Mouse (Mus musculus) embryonic facial prominence, embryonic 14.5 days (tissue): ENCODE measurements around the gene Pgs1. TPM values are rescaled to one million over a fixed set of nuclear protein-coding genes. Genes with fewer than 3 reads are reported as not detected.

Experiments used
- ATAC-seq: fragments of 200-750 bp; cut with Nextera tagmentation; 2 replicates; pipeline ENCODE4 v1.8.0; 2017; ENCODE audit warnings: low read depth, moderate number of reproducible peaks, moderate TSS enrichment
- DNase-seq: peaks from one replicate; pipeline ENCODE4 v3.0.0-alpha.2; 2015; ENCODE audit warnings: low spot score
- H3K27ac ChIP-seq: fragments of 300-500 bp; sonication (generic); replicated peaks from 2 replicates; pipeline ENCODE4 v1.5.1; 2014; ENCODE audit warnings: low read depth, mild to moderate bottlenecking, low read length, moderate library complexity
- H3K27me3 ChIP-seq: fragments of 300-500 bp; sonication (generic); replicated peaks from 2 replicates; pipeline ENCODE4 v1.6.1; 2014; ENCODE audit warnings: low read length; ENCODE audit not compliant: control insufficient read depth, insufficient read depth
- H3K36me3 ChIP-seq: fragments of 300-500 bp; sonication (generic); 2 replicates; pipeline ENCODE4 v1.6.1; 2014; ENCODE audit warnings: low read length, mixed read lengths; ENCODE audit not compliant: control insufficient read depth, insufficient read depth
- H3K4me1 ChIP-seq: fragments of 300-500 bp; sonication (generic); 2 replicates; pipeline ENCODE4 v1.6.1; 2014; ENCODE audit warnings: antibody characterized with exemption, low read length; ENCODE audit not compliant: control insufficient read depth, insufficient read depth
- H3K4me2 ChIP-seq: fragments of 300-500 bp; sonication (generic); 2 replicates; pipeline ENCODE4 v1.6.1; 2014; ENCODE audit warnings: low read depth, mild to moderate bottlenecking, low read length, moderate library complexity, mixed read lengths
- H3K4me3 ChIP-seq: fragments of 300-500 bp; sonication (generic); 2 replicates; pipeline ENCODE4 v1.5.1; 2014; ENCODE audit warnings: low read depth, mild to moderate bottlenecking, low read length
- H3K9ac ChIP-seq: fragments of 300-500 bp; sonication (generic); 2 replicates; pipeline ENCODE4 v1.6.1; 2014; ENCODE audit warnings: low read depth, mild to moderate bottlenecking, low read length, moderate library complexity, mixed read lengths
- H3K9me3 ChIP-seq: fragments of 300-500 bp; sonication (generic); 2 replicates; pipeline ENCODE4 v1.6.1; 2016; ENCODE audit warnings: low read length; ENCODE audit not compliant: control insufficient read depth
- WGBS: fragments of 180-500 bp; shearing (Covaris S2); extraction: QIAGEN DNeasy Blood & Tissue Kit; methylation state at CpG from one replicate; pipeline ENCODE4 v1.1.7; 2014; 5-methylcytosine and 5-hydroxymethylcytosine counted together
- polyA plus RNA-seq: library from polyadenylated mRNA; unstranded; fragments of >200 nt; fragmentation: Nextera tagmentation; extraction: Ambion mirVana; gene quantifications from 2 replicates; pipeline ENCODE4 v1.2.1, GENCODE M21; 2014

The Pgs1 gene
- polyA plus RNA-seq, 1 experiment from 2014 or later: 31.0 TPM

- no peaks in the 10 kb centered on the region for H3K27me3 ChIP-seq
- H3K9ac ChIP-seq: peak overlapping the region; percentile 57
- peaks cover 7% of the 10 kb centered on the region for H3K4me1 ChIP-seq
- peak overlapping the region; percentile 29 for H3K4me3 ChIP-seq
- DNase-seq (peak; percentile 94), ATAC-seq (peak; percentile 93)
- peak overlapping the region; percentile 16; the same call in 1 of the 2 replicates for H3K27ac ChIP-seq
- H3K36me3 ChIP-seq: no peaks in the 10 kb centered on the region
- H3K9me3 ChIP-seq: no peaks in the 10 kb centered on the region
- 1% methylated on average over 26 of the region's 49 CpGs for WGBS
- peak overlapping the region; percentile 69 for H3K4me2 ChIP-seq
These were observed 36.5 kb upstream of the Pgs1 start for GRCm38 (mm10) chr11:117949392-117950091.

DNA sequence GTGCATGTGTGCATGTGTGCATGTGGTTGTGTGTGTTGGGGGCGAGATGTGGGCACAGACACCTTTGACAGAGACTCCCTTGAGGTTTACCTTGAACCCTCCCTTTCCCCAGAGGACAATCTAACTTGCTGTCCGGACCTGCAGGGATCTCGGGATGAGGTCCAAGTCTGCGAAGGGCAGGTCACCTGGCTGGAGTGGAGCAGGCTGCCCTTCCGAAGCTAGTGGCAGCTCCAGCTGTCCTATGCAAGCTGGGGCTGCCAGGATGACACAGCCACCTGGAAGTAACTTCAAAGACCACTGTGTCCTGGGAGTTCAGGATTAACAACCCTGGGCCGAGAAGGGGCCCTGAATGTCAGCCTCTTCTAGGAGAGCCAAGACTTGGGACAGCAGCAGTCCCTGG lies 34.7 kb upstream of the Pgs1 start:
- H3K9me3 ChIP-seq: no peaks in the 10 kb centered on the region
- no peak overlapping the region for H3K4me3 ChIP-seq
- H3K9ac ChIP-seq: no peak overlapping the region
- H3K36me3 ChIP-seq: no peaks in the 10 kb centered on the region
- H3K4me2 ChIP-seq: no peak overlapping the region
- no peak overlapping the region for H3K27ac ChIP-seq
- no peaks in the 10 kb centered on the region for H3K27me3 ChIP-seq
- no peak for ATAC-seq
- 77% methylated on average over 6 of the region's 6 CpGs for WGBS
- peaks cover 13% of the 10 kb centered on the region for H3K4me1 ChIP-seq
- no peak for DNase-seq

DNA sequence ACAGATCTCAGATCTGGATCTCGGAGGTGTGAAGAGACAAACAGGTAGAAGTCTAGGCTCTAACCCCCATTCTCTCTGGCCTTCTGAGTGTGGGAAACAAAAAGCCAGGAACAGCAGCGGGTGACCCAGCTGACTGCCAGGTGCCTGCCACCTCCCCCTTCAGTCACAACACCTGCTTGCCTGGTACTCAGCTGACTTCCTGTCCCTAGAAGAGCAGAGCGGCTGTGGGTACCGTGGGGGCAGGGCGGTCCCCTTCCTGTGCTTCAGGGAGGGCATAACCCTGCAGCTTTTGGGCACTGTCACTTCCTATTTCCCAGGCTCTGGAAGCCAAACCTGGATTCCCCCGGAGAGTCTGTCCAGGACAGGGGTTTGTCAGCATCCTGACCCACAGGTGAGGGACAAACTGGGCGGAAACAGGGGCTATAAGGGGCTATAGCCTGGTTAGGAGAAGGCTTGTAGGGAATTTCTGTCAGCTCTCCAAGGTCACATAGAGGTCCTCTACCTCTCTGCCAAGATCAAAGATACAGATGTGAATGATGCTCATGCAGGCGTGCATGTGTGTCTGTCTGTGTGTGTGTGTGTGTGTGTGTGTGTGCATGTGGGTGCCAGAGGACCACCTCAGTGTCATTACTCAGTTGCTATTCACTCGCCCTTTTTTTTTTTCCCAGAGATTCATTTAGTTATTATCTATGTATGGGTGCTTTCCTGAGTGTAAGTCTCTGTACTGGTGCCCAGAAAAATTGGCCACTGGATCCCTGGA lies 33.7 kb upstream of the Pgs1 start:
- 52% methylated on average over 9 of the region's 9 CpGs for WGBS
- Histone ChIP-seq H3K4me2 (no peak overlapping the region), H3K4me3 (no peak overlapping the region), H3K36me3 (no peaks in the 10 kb centered on the region), H3K27ac (no peak overlapping the region), H3K27me3 (no peaks in the 10 kb centered on the region), H3K9ac (no peak overlapping the region), H3K9me3 (no peaks in the 10 kb centered on the region), H3K4me1 (peaks cover 13% of the 10 kb centered on the region)
- ATAC-seq (no peak), DNase-seq (no peak)

GRCm38 (mm10) chr11:117954094-117954493 lies 32.0 kb upstream of the Pgs1 start:
- Histone ChIP-seq H3K36me3 (no peaks in the 10 kb centered on the region), H3K4me3 (no peak overlapping the region), H3K4me2 (no peak overlapping the region), H3K4me1 (peaks cover 18% of the 10 kb centered on the region), H3K9me3 (no peaks in the 10 kb centered on the region), H3K27ac (no peak overlapping the region; the same call in 1 of the 2 replicates), H3K27me3 (no peaks in the 10 kb centered on the region), H3K9ac (no peak overlapping the region)
- DNase-seq: no peak
- no peak for ATAC-seq
- WGBS: 60% methylated on average over 2 of the region's 2 CpGs

- no peak overlapping the region for H3K9ac ChIP-seq
- no peak overlapping the region; the same call in 1 of the 2 replicates for H3K27ac ChIP-seq
- ATAC-seq: no peak
- no peaks in the 10 kb centered on the region for H3K9me3 ChIP-seq
- no peak overlapping the region for H3K4me3 ChIP-seq
- H3K36me3 ChIP-seq: no peaks in the 10 kb centered on the region
- no peak overlapping the region for H3K4me2 ChIP-seq
- H3K4me1 ChIP-seq: peaks cover 21% of the 10 kb centered on the region
- 75% methylated on average over 9 of the region's 9 CpGs for WGBS
- DNase-seq: no peak
- H3K27me3 ChIP-seq: no peaks in the 10 kb centered on the region
These were observed 31.3 kb upstream of the Pgs1 start for GRCm38 (mm10) chr11:117954819-117955218.

DNA sequence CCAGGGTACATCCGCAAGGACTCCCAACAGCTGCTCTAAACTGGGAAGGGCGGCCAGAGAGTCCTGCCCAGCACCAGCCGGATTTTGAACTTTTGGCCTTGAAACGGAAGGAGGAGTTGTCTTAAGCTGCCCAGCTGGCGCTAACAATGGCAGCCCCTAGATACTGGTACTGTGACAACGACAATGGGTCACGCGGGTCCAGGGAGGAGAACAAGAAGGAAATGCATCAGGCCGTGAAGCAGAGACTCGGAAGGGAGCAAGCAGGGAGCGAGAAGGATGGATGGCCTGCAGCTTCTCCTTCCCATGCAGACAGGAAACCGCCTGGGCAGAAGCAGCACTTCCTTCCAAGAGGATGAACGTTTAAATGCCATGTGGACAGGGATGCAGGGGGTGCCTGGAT lies 30.5 kb upstream of the Pgs1 start:
- no peak overlapping the region for H3K4me3 ChIP-seq
- no peaks in the 10 kb centered on the region for H3K36me3 ChIP-seq
- DNase-seq: no peak
- no peaks in the 10 kb centered on the region for H3K27me3 ChIP-seq
- H3K4me2 ChIP-seq: no peak overlapping the region
- 62% methylated on average over 13 of the region's 13 CpGs for WGBS
- no peak overlapping the region for H3K27ac ChIP-seq
- ATAC-seq: no peak
- H3K4me1 ChIP-seq: peaks cover 26% of the 10 kb centered on the region
- no peaks in the 10 kb centered on the region for H3K9me3 ChIP-seq
- H3K9ac ChIP-seq: no peak overlapping the region

- Histone ChIP-seq H3K27ac (no peak overlapping the region), H3K36me3 (no peaks in the 10 kb centered on the region), H3K9ac (0 out of 2 replicates have a peak overlapping the region, but pooled peaks have one; percentile 14), H3K9me3 (no peaks in the 10 kb centered on the region), H3K27me3 (no peaks in the 10 kb centered on the region), H3K4me2 (no peak overlapping the region), H3K4me1 (peaks cover 44% of the 10 kb centered on the region), H3K4me3 (no peak overlapping the region)
- DNase-seq: peak; percentile 42
- ATAC-seq: no peak
- 64% methylated on average over 7 of the region's 7 CpGs for WGBS
These were observed 27.9 kb upstream of the Pgs1 start for GRCm38 (mm10) chr11:117958197-117958596.

DNA sequence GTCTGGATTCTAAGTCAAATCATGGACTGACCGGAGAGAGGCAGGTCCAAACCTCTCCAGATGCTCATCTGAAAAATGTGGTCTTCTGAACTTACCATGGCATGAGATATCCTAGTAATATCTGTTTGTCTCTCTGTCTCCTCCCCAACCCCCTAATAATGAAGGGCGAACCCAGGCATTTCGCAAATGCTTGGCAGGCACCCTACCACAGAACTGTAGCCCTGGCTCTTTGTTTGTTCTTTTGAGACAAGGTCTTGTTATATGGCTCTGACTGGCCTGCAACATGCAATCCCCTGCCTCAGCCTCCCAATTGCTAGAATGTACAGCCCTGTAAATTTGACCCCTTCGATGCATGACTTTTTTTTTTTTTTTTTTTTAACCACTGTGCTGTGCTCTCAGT lies 26.9 kb upstream of the Pgs1 start:
- DNase-seq (no peak), ATAC-seq (no peak)
- Histone ChIP-seq H3K27ac (no peak overlapping the region), H3K4me1 (peaks cover 47% of the 10 kb centered on the region), H3K9me3 (no peaks in the 10 kb centered on the region), H3K4me2 (no peak overlapping the region), H3K4me3 (no peak overlapping the region), H3K36me3 (no peaks in the 10 kb centered on the region), H3K27me3 (no peaks in the 10 kb centered on the region), H3K9ac (no peak overlapping the region)
- WGBS: 92% methylated on average over 4 of the region's 4 CpGs
